Mouse (Mus musculus) hindbrain, embryonic 14.5 days (tissue): ENCODE measurements around the gene Gramd4. TPM values are rescaled to one million over a fixed set of nuclear protein-coding genes. Genes with fewer than 3 reads are reported as not detected.

Source experiments
- ATAC-seq: fragments of 200-750 bp; cut with Nextera tagmentation; 2 replicates; pipeline ENCODE4 v1.8.0; 2017; ENCODE audit warnings: moderate number of reproducible peaks, mild to moderate bottlenecking, moderate TSS enrichment, moderate library complexity; ENCODE audit not compliant: low FRiP score
- DNase-seq: peaks from one replicate; pipeline ENCODE4 v3.0.0-alpha.2; 2015; ENCODE audit warnings: low spot score
- H3K27ac ChIP-seq: fragments of 300-500 bp; sonication (generic); 2 replicates; pipeline ENCODE4 v1.5.1; 2014; ENCODE audit warnings: mild to moderate bottlenecking, moderate library complexity
- H3K27me3 ChIP-seq: fragments of 300-500 bp; sonication (generic); 2 replicates; pipeline ENCODE4 v1.6.1; 2014; ENCODE audit warnings: mild to moderate bottlenecking, low read length, mixed read lengths; ENCODE audit not compliant: control insufficient read depth, insufficient read depth
- H3K36me3 ChIP-seq: fragments of 300-500 bp; sonication (generic); replicated peaks from 2 replicates; pipeline ENCODE4 v1.6.1; 2014; ENCODE audit not compliant: control insufficient read depth, insufficient read depth
- H3K4me1 ChIP-seq: fragments of 300-500 bp; sonication (generic); replicated peaks from 2 replicates; pipeline ENCODE4 v1.6.1; 2014; ENCODE audit warnings: antibody characterized with exemption, low read length, mixed read lengths; ENCODE audit not compliant: control insufficient read depth, insufficient read depth
- H3K4me2 ChIP-seq: fragments of 300-500 bp; sonication (generic); replicated peaks from 2 replicates; pipeline ENCODE4 v1.6.1; 2014; ENCODE audit warnings: mild to moderate bottlenecking, moderate library complexity
- H3K4me3 ChIP-seq: fragments of 300-500 bp; sonication (generic); replicated peaks from 2 replicates; pipeline ENCODE4 v1.5.1; 2014; ENCODE audit warnings: mild to moderate bottlenecking, low read length
- H3K9ac ChIP-seq: fragments of 300-500 bp; sonication (generic); 2 replicates; pipeline ENCODE4 v1.6.1; 2014
- H3K9me3 ChIP-seq: fragments of 300-500 bp; sonication (generic); 2 replicates; pipeline ENCODE4 v1.6.1; 2016; ENCODE audit warnings: low read length; ENCODE audit not compliant: control insufficient read depth
- WGBS: fragments of 180-500 bp; shearing (Covaris S2); extraction: QIAGEN DNeasy Blood & Tissue Kit; methylation state at CpG from one replicate; pipeline ENCODE4 v1.1.7; 2014; 5-methylcytosine and 5-hydroxymethylcytosine counted together
- polyA plus RNA-seq: library from polyadenylated mRNA; unstranded; fragments of >200 nt; fragmentation: Nextera tagmentation; extraction: Ambion mirVana; gene quantifications from 2 replicates; pipeline ENCODE4 v1.2.1, GENCODE M21; 2014

The Gramd4 gene
- polyA plus RNA-seq, 1 experiment from 2014 or later: 24.9 TPM

DNA sequence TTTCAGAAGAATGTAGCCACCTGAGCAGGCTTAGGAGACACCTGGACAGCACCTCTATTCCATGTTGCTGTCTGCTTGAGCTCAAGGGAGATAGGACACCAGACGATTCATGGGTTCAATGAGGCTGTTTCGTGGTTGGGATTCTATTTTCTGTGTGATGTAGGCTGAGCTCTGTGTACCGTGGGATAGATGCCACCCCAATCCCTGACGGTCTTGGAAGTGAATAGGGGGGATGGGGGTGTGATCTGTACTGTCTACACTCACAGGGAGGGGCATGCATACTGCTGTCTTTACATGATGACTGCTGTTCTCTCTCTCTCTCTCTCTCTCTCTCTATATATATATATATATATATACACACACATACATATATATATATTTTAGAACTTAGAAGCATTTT, 7.9 kb downstream of the Gramd4 start:
- no peaks in the 10 kb centered on the region for H3K27me3 ChIP-seq
- no peaks in the 10 kb centered on the region for H3K36me3 ChIP-seq
- peaks cover 61% of the 10 kb centered on the region for H3K4me1 ChIP-seq
- H3K4me3 ChIP-seq: no peak overlapping the region
- H3K4me2 ChIP-seq: no peak overlapping the region
- no peak overlapping the region for H3K9ac ChIP-seq
- WGBS: 94% methylated on average over 4 of the region's 4 CpGs
- H3K9me3 ChIP-seq: no peaks in the 10 kb centered on the region
- ATAC-seq (no peak), DNase-seq (no peak)
- H3K27ac ChIP-seq: no peak overlapping the region

DNA sequence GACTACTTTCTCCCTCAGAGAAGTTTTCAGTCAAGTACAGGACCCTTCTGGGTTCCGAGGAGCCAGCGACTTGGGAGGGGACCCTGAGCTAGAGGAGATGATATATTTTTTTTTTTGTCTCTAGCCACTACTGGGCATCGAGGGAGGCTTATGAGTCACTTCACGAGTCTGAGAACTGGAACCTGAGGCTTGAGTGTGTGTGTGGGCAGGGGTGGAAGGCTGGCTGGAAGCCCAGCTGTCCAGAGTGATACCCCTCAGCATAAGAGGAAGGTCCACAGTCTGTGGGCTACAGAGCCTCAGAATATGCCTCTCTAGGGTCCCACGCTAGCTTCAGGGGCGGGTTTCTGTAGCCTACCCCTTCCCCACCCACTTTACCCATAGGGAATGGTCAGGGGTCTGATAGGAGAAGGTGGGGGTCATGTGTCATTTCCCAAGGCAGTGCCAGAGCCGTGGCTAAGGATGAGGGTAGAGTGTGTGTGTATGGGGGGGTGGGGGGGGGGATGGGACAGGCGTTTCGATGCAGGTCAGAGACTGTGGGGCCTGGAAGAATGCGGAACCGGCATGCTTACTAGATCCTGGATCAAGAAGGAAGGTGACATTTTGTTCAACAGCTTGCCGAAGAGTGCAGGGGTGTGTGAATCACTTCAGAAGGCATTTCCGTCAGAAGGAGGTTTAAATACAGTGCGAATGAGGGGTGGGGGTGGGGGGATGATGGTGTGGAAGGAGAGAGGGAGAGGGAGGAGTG, 9.5 kb downstream of the Gramd4 start:
- Histone ChIP-seq H3K9ac (no peak overlapping the region), H3K4me1 (peaks cover 54% of the 10 kb centered on the region), H3K36me3 (no peaks in the 10 kb centered on the region), H3K4me3 (no peak overlapping the region), H3K9me3 (no peaks in the 10 kb centered on the region), H3K27ac (no peak overlapping the region), H3K4me2 (no peak overlapping the region), H3K27me3 (no peaks in the 10 kb centered on the region)
- DNase-seq (no peak), ATAC-seq (no peak)
- 76% methylated on average over 14 of the region's 14 CpGs for WGBS

DNA sequence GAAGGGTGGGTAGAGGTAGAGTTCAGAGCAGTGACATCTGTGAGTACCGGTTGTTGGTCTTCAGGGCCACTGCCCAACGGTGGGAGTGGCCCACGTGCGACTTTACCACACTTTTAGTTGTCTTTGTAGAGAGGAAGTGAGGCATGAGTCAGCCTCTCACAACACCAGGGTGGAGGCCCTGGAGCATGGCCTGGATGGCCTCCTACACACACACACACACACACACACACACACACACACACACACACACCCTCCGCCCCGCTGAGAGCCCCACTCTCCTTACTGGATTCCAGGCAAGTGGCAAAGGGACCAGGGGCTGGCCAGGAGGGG, 10.1 kb downstream of the Gramd4 start:
- Histone ChIP-seq H3K27me3 (no peaks in the 10 kb centered on the region), H3K4me1 (peaks cover 49% of the 10 kb centered on the region), H3K4me3 (no peak overlapping the region), H3K27ac (no peak overlapping the region), H3K9me3 (no peaks in the 10 kb centered on the region), H3K9ac (no peak overlapping the region), H3K4me2 (no peak overlapping the region), H3K36me3 (no peaks in the 10 kb centered on the region)
- no peak for ATAC-seq
- DNase-seq: no peak
- 75% methylated on average over 6 of the region's 6 CpGs for WGBS

DNA sequence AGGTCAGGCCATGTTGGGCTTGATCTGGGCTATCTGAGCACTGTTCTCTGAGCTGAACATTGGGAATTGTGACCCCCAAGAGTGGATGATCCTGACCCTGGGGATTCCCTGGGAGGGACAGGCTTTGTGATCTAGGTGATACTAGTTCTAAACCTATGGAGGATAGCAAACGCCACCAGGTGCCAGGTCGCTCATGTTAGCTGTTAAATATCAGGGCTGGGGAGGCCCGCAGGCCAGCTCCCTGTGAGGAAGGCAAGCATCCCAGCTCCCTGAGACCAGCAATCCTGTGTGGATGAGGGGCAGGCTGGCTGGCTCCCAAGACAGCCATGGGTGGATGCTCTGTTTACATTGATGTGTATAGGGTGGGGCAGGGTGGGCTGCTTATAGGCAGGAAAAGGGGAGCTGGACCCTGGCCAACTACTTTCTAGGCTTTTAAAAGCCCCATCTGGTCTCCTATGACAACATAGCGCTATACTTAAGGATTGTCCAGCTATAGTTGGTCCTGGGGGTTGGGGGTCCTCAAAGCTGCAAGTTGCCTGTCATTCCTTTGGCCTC, 10.5 kb downstream of the Gramd4 start:
- DNase-seq (no peak), ATAC-seq (no peak)
- no peak overlapping the region for H3K9ac ChIP-seq
- H3K36me3 ChIP-seq: no peaks in the 10 kb centered on the region
- WGBS: 75% methylated on average over 4 of the region's 4 CpGs
- 0 out of 2 replicates have a peak overlapping the region, but pooled peaks have one; percentile 32 for H3K27ac ChIP-seq
- no peak overlapping the region for H3K4me2 ChIP-seq
- H3K9me3 ChIP-seq: no peaks in the 10 kb centered on the region
- H3K4me3 ChIP-seq: no peak overlapping the region
- no peaks in the 10 kb centered on the region for H3K27me3 ChIP-seq
- peaks cover 49% of the 10 kb centered on the region for H3K4me1 ChIP-seq

DNA sequence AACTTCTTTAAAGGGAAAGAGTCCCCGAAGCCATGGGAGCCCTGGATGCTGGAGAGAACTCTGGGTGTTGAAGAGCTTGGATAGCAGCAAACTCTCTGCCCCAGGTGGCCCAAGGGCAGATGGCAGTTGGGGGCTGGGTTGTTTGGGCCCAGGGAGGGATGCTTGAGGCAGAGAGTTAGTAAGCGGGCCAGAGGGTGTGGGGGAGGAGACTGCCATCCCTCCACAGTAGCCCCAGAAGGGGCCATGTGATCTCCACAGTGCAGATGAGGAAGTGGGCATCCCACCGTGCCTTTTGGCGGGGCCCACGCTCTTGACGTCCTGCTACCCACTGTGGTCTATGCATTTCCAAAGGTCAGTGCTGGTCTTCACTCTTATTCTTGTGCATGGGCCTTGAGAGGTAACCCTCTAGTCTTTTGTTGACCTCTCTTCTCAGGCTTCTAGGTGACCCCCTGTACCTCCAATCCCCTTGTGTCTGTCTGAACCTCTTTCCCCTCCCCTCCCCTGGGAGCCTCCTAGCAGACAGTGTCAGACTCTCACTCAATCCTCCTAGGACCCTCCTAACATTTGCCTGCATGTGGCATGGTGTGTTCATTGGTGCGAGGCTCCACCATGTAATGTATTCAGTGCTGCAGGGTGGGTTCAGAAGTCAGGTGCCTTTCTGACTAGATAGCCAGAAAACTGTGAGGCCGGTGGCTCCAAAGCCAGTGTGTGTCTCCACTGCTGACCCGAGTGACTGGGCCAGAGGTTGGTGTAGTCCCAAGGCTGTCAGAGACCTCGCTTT, 11.7 kb downstream of the Gramd4 start:
- no peaks in the 10 kb centered on the region for H3K27me3 ChIP-seq
- 77% methylated on average over 10 of the region's 10 CpGs for WGBS
- H3K27ac ChIP-seq: no peak overlapping the region
- no peaks in the 10 kb centered on the region for H3K36me3 ChIP-seq
- H3K9ac ChIP-seq: no peak overlapping the region
- ATAC-seq (no peak), DNase-seq (no peak)
- H3K9me3 ChIP-seq: no peaks in the 10 kb centered on the region
- H3K4me1 ChIP-seq: peaks cover 49% of the 10 kb centered on the region
- no peak overlapping the region for H3K4me2 ChIP-seq
- H3K4me3 ChIP-seq: no peak overlapping the region

DNA sequence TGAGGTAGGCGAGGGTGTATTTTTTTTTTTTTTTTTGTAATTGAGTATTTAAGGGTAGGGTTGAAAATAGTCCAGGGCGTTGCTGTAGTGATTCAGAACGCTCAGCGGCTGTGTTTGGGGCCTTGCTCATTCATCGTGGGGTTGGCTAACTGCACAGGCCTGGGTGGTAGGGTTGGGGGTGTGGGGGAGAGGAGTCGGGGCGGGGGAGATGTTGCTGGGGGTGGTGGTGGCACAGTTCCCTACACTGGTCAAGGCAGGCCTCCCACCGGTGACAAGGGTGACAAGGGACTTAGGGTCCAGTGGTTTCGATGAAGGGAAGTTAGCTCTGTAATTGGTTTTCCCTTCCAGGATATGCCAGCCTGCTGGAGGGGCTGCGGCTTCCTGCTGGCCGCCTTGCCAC, 12.9 kb downstream of the Gramd4 start:
- no peak for ATAC-seq

DNA sequence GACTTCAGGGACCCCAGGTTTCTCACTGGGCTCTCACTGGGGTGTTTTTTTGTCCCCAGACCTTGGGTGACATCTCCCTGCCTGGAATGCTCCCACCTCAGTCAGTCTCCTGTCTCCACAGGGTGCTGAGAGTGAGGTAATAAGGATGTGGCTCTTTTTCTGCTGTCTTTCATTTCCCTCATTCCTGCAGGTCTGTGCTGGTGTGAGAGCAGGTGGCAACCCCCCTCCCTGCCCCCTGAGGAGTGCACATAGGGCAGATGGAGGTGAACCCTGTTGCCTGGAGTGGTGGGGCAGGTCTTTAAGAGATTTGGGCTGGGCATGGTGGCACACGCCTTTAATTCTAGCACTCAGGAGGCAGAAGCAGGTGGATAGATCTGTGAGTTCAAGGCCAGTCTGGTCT, 13.7 kb downstream of the Gramd4 start:
- Histone ChIP-seq H3K4me3 (no peak overlapping the region), H3K36me3 (no peaks in the 10 kb centered on the region), H3K27me3 (no peaks in the 10 kb centered on the region), H3K4me2 (no peak overlapping the region), H3K9ac (no peak overlapping the region), H3K9me3 (no peaks in the 10 kb centered on the region), H3K27ac (no peak overlapping the region), H3K4me1 (peaks cover 49% of the 10 kb centered on the region)
- DNase-seq: no peak
- 83% methylated on average over 1 of the region's 1 CpGs for WGBS
- ATAC-seq: no peak

More for the DNA sequence above, 12.9 kb downstream of the Gramd4 start:
- DNase-seq: no peak
- peak overlapping the region; percentile 41; the same call in 1 of the 2 replicates for H3K27ac ChIP-seq
- H3K9me3 ChIP-seq: no peaks in the 10 kb centered on the region
- H3K4me2 ChIP-seq: no peak overlapping the region
- H3K36me3 ChIP-seq: no peaks in the 10 kb centered on the region
- no peak overlapping the region for H3K9ac ChIP-seq
- no peak overlapping the region for H3K4me3 ChIP-seq
- H3K4me1 ChIP-seq: peaks cover 49% of the 10 kb centered on the region
- 38% methylated on average over 11 of the region's 11 CpGs for WGBS
- no peaks in the 10 kb centered on the region for H3K27me3 ChIP-seq

DNA sequence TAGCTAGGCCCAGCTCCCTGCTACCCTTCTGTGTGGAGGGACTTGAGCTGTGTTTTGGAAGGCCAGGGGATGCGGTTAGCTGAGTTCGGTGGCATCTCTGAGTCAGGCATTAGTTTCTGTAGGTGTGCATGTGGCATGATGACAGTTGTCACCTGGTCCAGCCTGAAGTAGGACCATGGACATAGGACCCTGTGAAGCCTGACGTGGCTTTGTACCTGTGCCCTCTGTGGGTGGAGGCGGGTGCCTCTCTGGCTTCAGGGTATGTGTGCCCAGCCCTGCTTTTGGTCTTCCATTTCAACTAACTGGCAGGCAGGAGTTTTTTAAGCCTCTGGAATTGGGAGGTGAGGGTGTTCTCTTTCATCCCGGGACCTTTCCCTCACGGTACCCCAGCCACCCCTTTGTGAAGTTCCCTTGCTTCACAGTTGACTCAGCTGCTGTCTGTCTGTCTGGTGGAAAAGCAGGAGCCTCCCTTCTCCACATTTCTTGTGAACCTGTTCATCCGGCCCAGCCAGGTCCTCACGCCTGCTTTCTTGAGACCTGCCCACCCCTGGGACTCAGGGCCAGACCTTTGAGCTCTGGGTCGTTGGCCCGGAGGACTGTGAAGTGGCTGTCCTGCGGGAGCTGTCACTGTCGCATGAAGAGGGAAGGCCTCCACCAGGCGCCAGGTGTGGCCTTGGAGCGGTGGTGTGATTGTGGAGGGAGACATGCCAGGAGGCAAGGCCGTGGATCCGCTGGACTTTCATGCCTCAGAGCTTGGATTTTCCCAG, 16.9 kb downstream of the Gramd4 start:
- Histone ChIP-seq H3K36me3 (no peaks in the 10 kb centered on the region), H3K4me2 (no peak overlapping the region), H3K9ac (no peak overlapping the region), H3K4me1 (peaks cover 19% of the 10 kb centered on the region), H3K27me3 (no peaks in the 10 kb centered on the region), H3K4me3 (no peak overlapping the region), H3K27ac (no peak overlapping the region), H3K9me3 (no peaks in the 10 kb centered on the region)
- DNase-seq (no peak), ATAC-seq (no peak)
- WGBS: 88% methylated on average over 16 of the region's 16 CpGs
